Mouse (Mus musculus): ENCODE results near the gene Hdac4. TPM values are rescaled to one million over a fixed set of nuclear protein-coding genes. Genes with fewer than 3 reads are reported as not detected.

Gene Hdac4
- polyA plus RNA-seq, 1 experiment from 2014 or later: 38.0 TPM

- no peak for ATAC-seq (ENCODE audit: low read depth)
- Histone ChIP-seq H3K27me3 (ENCODE audit: control insufficient read depth, insufficient read depth, low read length) (no peaks in the 10 kb centered on the region), H3K9me3 (ENCODE audit: control insufficient read depth, low read length) (no peaks in the 10 kb centered on the region), H3K4me3 (ENCODE audit: low read depth, low read length) (no peak overlapping the region), H3K4me1 (ENCODE audit: control insufficient read depth, insufficient read depth, low read length) (no peaks in the 10 kb centered on the region), H3K27ac (ENCODE audit: low read depth, low read length) (no peak overlapping the region), H3K36me3 (ENCODE audit: control insufficient read depth, insufficient read depth, low read length) (no peaks in the 10 kb centered on the region), H3K4me2 (ENCODE audit: low read depth, low read length) (no peak overlapping the region), H3K9ac (replicated peaks; ENCODE audit: low read depth, low read length) (no peak overlapping the region)
- 90% methylated on average over 5 of the region's 5 CpGs for WGBS
Observed at GRCm38 (mm10) chr1:92112591-92112990, 82.9 kb downstream of the Hdac4 start.

GRCm38 (mm10) chr1:92111551-92111950 is 83.9 kb downstream of the Hdac4 start:
- Histone ChIP-seq H3K9ac (replicated peaks; ENCODE audit: low read depth, low read length) (no peak overlapping the region), H3K27me3 (ENCODE audit: control insufficient read depth, insufficient read depth, low read length) (no peaks in the 10 kb centered on the region), H3K9me3 (ENCODE audit: control insufficient read depth, low read length) (no peaks in the 10 kb centered on the region), H3K36me3 (ENCODE audit: control insufficient read depth, insufficient read depth, low read length) (no peaks in the 10 kb centered on the region), H3K4me3 (ENCODE audit: low read depth, low read length) (no peak overlapping the region), H3K4me1 (ENCODE audit: control insufficient read depth, insufficient read depth, low read length) (no peaks in the 10 kb centered on the region), H3K27ac (ENCODE audit: low read depth, low read length) (no peak overlapping the region), H3K4me2 (ENCODE audit: low read depth, low read length) (no peak overlapping the region)
- ATAC-seq (ENCODE audit: low read depth): no peak
- WGBS: 93% methylated on average over 2 of the region's 2 CpGs

DNA sequence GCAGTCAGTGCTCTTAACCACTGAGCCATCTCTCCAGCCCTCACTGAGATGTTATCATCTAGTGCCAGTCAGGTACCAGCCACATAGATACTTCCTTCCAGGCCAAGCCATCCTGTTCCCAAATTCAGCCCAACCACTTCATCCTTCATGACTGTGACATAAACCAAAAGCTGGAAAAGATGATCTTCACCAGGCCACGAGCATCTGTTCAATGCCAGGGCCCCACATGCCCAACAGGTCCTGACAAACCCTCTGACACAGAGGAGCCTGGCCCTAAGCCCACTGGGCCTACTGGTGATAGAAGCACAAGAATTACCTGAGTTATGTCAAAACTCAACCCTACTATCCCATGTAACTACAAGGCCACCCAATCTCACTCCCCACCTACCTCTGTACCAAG is 84.5 kb downstream of the Hdac4 start:
- Histone ChIP-seq H3K27me3 (ENCODE audit: control insufficient read depth, insufficient read depth, low read length) (no peaks in the 10 kb centered on the region), H3K4me3 (ENCODE audit: low read depth, low read length) (no peak overlapping the region), H3K36me3 (ENCODE audit: control insufficient read depth, insufficient read depth, low read length) (no peaks in the 10 kb centered on the region), H3K4me2 (ENCODE audit: low read depth, low read length) (no peak overlapping the region), H3K9me3 (ENCODE audit: control insufficient read depth, low read length) (no peaks in the 10 kb centered on the region), H3K4me1 (ENCODE audit: control insufficient read depth, insufficient read depth, low read length) (no peaks in the 10 kb centered on the region), H3K27ac (ENCODE audit: low read depth, low read length) (no peak overlapping the region), H3K9ac (replicated peaks; ENCODE audit: low read depth, low read length) (no peak overlapping the region)
- no peak for ATAC-seq (ENCODE audit: low read depth)
- WGBS: 94% methylated on average over 1 of the region's 1 CpGs

DNA sequence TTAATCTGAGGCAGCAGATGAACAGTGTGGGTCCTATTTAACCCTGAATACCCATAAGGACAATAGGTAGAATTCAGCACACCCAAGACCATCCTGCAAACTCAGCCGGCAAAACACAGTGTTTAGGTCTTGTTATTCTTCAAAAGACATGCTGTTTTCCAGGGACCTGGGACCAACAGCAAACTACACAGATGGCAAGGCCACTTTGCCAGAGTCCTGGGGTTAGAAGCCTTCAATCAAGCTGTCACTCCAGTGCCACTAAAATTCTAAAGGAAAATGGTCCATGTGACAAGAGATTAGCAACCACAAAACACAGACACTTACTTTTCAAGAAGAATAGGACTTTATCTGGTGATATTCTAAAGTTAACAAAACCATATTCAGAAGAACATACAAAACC is 86.3 kb downstream of the Hdac4 start:
- no peak overlapping the region for H3K4me3 ChIP-seq (ENCODE audit: low read depth, low read length)
- H3K9me3 ChIP-seq (ENCODE audit: control insufficient read depth, low read length): no peaks in the 10 kb centered on the region
- H3K27ac ChIP-seq (ENCODE audit: low read depth, low read length): no peak overlapping the region
- ATAC-seq (ENCODE audit: low read depth): no peak
- no peaks in the 10 kb centered on the region for H3K4me1 ChIP-seq (ENCODE audit: control insufficient read depth, insufficient read depth, low read length)
- WGBS: 27% methylated on average over 1 of the region's 1 CpGs
- no peaks in the 10 kb centered on the region for H3K36me3 ChIP-seq (ENCODE audit: control insufficient read depth, insufficient read depth, low read length)
- no peak overlapping the region for H3K9ac ChIP-seq (replicated peaks; ENCODE audit: low read depth, low read length)
- H3K4me2 ChIP-seq (ENCODE audit: low read depth, low read length): no peak overlapping the region
- H3K27me3 ChIP-seq (ENCODE audit: control insufficient read depth, insufficient read depth, low read length): no peaks in the 10 kb centered on the region

DNA sequence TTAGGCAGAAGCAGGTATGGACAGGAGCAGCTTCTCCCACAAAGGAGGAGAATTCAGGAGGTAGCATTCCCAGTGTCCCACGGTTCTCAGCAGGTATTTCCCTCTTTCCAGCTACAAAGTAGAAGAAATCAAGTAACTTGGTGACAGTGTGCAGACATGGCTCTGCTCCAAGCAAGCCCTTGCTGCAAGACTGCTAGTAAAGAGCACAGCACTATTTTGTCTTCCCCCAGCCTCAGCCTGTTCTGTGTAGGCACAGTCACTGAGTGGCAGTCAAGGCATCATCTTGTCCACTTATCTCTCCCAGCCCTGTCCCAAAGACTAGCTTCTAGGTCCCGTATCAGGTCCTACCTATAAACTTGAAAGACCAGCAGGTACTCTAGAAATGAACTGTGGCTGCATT is 86.9 kb downstream of the Hdac4 start:
- Histone ChIP-seq H3K9ac (replicated peaks; ENCODE audit: low read depth, low read length) (no peak overlapping the region), H3K27ac (ENCODE audit: low read depth, low read length) (no peak overlapping the region), H3K4me3 (ENCODE audit: low read depth, low read length) (no peak overlapping the region), H3K4me2 (ENCODE audit: low read depth, low read length) (no peak overlapping the region), H3K4me1 (ENCODE audit: control insufficient read depth, insufficient read depth, low read length) (no peaks in the 10 kb centered on the region), H3K9me3 (ENCODE audit: control insufficient read depth, low read length) (no peaks in the 10 kb centered on the region), H3K27me3 (ENCODE audit: control insufficient read depth, insufficient read depth, low read length) (no peaks in the 10 kb centered on the region), H3K36me3 (ENCODE audit: control insufficient read depth, insufficient read depth, low read length) (no peaks in the 10 kb centered on the region)
- no peak for ATAC-seq (ENCODE audit: low read depth)
- WGBS: 96% methylated on average over 2 of the region's 2 CpGs

DNA sequence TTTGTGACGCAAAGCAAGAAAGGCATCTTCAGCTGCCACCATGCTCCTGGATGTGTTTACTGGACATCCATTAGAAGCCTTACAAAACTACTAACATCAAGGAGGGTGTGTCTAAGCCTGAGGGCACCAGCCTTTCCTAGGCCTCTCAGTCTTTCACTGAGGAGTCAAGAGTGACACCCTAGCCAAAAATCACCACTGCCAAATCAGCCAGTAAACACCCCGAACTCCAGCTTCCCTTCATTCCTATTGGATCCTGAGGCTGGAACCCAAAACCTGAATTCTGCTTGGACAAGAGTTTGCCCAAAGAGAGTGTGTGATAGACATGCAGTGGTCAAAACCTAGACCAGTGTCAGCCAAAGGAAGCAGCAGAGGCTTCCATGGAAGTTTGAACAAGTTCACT is 87.5 kb downstream of the Hdac4 start:
- Histone ChIP-seq H3K36me3 (ENCODE audit: control insufficient read depth, insufficient read depth, low read length) (no peaks in the 10 kb centered on the region), H3K4me1 (ENCODE audit: control insufficient read depth, insufficient read depth, low read length) (no peaks in the 10 kb centered on the region), H3K4me2 (ENCODE audit: low read depth, low read length) (no peak overlapping the region), H3K27me3 (ENCODE audit: control insufficient read depth, insufficient read depth, low read length) (no peaks in the 10 kb centered on the region), H3K4me3 (ENCODE audit: low read depth, low read length) (no peak overlapping the region), H3K9me3 (ENCODE audit: control insufficient read depth, low read length) (no peaks in the 10 kb centered on the region), H3K27ac (ENCODE audit: low read depth, low read length) (no peak overlapping the region), H3K9ac (replicated peaks; ENCODE audit: low read depth, low read length) (no peak overlapping the region)
- WGBS: 97% methylated on average over 2 of the region's 2 CpGs
- no peak for ATAC-seq (ENCODE audit: low read depth)

DNA sequence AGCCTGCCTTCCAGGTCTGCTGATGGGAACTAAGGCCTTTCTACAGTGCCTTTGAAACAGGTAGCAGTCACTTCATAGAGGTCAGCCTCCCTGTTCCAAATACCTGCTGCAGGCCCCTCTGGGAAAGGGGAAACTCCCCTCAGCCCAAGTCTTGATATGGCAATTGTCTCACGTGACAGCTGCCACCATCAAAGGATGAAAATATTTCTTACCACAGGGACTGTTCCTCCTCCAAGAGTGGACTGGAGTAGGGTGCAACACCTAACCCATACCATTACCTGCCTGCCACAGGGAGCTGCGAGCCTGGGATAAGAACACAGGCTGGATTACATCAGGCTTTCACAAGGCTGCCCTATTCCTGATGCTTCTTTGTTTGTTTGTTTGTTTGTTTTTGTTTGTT is 88.0 kb downstream of the Hdac4 start:
- H3K27me3 ChIP-seq (ENCODE audit: control insufficient read depth, insufficient read depth, low read length): no peaks in the 10 kb centered on the region
- H3K27ac ChIP-seq (ENCODE audit: low read depth, low read length): no peak overlapping the region
- H3K9me3 ChIP-seq (ENCODE audit: control insufficient read depth, low read length): no peaks in the 10 kb centered on the region
- no peak overlapping the region for H3K9ac ChIP-seq (replicated peaks; ENCODE audit: low read depth, low read length)
- H3K4me3 ChIP-seq (ENCODE audit: low read depth, low read length): no peak overlapping the region
- ATAC-seq (ENCODE audit: low read depth): no peak
- H3K4me1 ChIP-seq (ENCODE audit: control insufficient read depth, insufficient read depth, low read length): no peaks in the 10 kb centered on the region
- WGBS: 93% methylated on average over 2 of the region's 2 CpGs
- no peak overlapping the region for H3K4me2 ChIP-seq (ENCODE audit: low read depth, low read length)
- no peaks in the 10 kb centered on the region for H3K36me3 ChIP-seq (ENCODE audit: control insufficient read depth, insufficient read depth, low read length)

- no peaks in the 10 kb centered on the region for H3K27me3 ChIP-seq (ENCODE audit: control insufficient read depth, insufficient read depth, low read length)
- 91% methylated on average over 4 of the region's 4 CpGs for WGBS
- no peak overlapping the region for H3K27ac ChIP-seq (ENCODE audit: low read depth, low read length)
- H3K4me3 ChIP-seq (ENCODE audit: low read depth, low read length): no peak overlapping the region
- H3K4me1 ChIP-seq (ENCODE audit: control insufficient read depth, insufficient read depth, low read length): no peaks in the 10 kb centered on the region
- H3K36me3 ChIP-seq (ENCODE audit: control insufficient read depth, insufficient read depth, low read length): no peaks in the 10 kb centered on the region
- ATAC-seq (ENCODE audit: low read depth): no peak
- no peaks in the 10 kb centered on the region for H3K9me3 ChIP-seq (ENCODE audit: control insufficient read depth, low read length)
- no peak overlapping the region for H3K9ac ChIP-seq (replicated peaks; ENCODE audit: low read depth, low read length)
- no peak overlapping the region for H3K4me2 ChIP-seq (ENCODE audit: low read depth, low read length)
Observed at GRCm38 (mm10) chr1:92106486-92107160, 88.9 kb downstream of the Hdac4 start.

DNA sequence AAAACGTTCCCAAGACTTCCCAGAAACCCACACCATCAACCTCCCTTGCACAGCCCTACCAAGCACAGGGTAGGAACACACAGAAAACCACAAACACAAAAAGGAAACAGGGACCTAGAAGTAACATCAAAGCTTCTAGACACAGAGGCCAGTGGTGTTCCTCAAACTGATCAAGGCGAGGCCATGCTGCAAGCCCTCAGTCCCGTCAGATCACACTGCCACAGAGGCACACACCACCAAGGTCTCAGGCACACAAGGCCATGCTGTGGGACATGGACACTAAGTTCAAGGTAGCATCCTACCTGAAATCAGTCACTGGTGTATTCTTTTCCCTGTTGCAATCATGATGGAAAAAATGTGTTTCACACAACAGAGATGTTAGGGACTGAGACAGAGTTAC is 90.8 kb downstream of the Hdac4 start:
- Histone ChIP-seq H3K4me1 (ENCODE audit: control insufficient read depth, insufficient read depth, low read length) (peaks cover 6% of the 10 kb centered on the region; the same call in 1 of the 2 replicates), H3K27ac (ENCODE audit: low read depth, low read length) (no peak overlapping the region), H3K4me2 (ENCODE audit: low read depth, low read length) (no peak overlapping the region), H3K4me3 (ENCODE audit: low read depth, low read length) (no peak overlapping the region), H3K9ac (replicated peaks; ENCODE audit: low read depth, low read length) (no peak overlapping the region), H3K36me3 (ENCODE audit: control insufficient read depth, insufficient read depth, low read length) (no peaks in the 10 kb centered on the region), H3K9me3 (ENCODE audit: control insufficient read depth, low read length) (no peaks in the 10 kb centered on the region), H3K27me3 (ENCODE audit: control insufficient read depth, insufficient read depth, low read length) (no peaks in the 10 kb centered on the region)
- 93% methylated on average over 3 of the region's 3 CpGs for WGBS
- ATAC-seq (ENCODE audit: low read depth): no peak

All from neural tube, embryonic 14.5 days (tissue).